Mouse (Mus musculus) adrenal gland, adult (tissue): ENCODE results near the gene Lrrc8b.

Source experiments
- DNase-seq, 2 experiments: peaks; one replicate each; pipeline ENCODE4 v3.0.0; 2022 to 2023; ENCODE audit warnings: low spot score in 1 of 2; ENCODE audit not compliant: inconsistent age in 2 of 2

The Lrrc8b gene

GRCm38 (mm10) chr5:105415198-105415791 lies at the start of gene Lrrc8b:
Lrrc8b (plus strand) TSS chr5:105415775.
- peak; percentile 98 for DNase-seq

DNA sequence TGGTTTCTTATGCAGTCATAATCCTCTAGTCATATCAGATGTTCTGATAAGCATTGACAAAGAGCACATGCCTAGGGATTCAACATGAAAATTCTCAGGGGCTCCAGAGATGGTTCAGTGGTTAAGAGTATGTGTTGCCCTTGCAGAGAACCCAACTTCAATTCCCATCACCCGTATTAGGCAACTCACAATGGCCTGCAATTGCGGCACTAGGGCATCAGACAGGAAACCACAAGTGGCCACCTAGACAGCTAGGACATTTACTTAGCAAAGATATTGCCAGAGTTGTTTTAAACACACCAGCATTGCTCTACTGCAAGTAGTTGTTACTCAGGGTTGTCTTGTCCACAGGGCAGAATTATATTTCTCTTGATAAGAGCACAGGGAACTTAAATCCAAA lies 34.1 kb upstream of the Lrrc8b start:
- peak in 1 of 2 experiments; percentile 6 for DNase-seq

DNA sequence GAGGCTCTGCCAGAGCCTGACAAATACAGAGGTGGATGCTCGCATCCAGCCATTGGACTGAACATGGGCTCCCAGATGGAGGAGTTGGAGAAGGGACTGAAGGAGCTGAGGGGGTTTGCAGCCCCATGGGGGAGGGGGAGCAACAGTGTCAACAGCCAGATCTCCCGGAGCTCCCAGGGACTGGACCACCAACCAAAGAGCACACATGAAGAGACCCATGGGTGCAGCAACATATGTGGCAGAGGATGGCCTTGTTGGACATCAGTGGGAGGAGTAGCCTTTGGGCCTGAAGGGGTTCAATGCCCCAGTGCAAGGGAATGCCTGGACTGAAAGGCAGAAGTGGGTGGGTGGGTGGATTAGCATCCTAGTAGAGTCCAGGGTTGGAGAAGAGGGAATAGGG lies 25.2 kb upstream of the Lrrc8b start:
- DNase-seq, result no peak

- no peak for DNase-seq
Measured at GRCm38 (mm10) chr5:105393731-105394130, 21.8 kb upstream of the Lrrc8b start.

- DNase-seq, result no peak
Measured at GRCm38 (mm10) chr5:105395188-105395587, 20.4 kb upstream of the Lrrc8b start.

DNA sequence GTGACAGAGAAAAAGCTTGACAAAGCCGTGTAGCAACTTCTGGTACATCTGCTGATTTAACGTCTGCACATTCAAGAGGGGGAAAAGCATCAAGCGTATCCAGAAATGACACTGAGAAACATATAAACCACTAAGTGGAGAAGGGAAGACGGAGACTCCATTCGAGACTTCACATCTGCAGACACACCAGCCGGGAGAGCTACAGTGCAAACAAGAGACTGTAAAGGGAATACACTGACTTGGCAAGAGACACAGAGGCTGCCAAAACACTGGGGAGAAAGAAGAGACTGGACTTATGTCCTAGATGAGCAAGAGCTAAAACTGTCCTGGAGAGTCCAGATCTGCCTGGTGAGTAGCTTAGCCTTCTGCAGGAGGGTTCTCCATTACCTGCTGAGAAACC lies 16.6 kb upstream of the Lrrc8b start:
- DNase-seq, result peak in 1 of 2 experiments; percentile 14

GRCm38 (mm10) chr5:105399631-105400423 lies 15.7 kb upstream of the Lrrc8b start:
- peak; percentile 71 to 95 for DNase-seq

GRCm38 (mm10) chr5:105400424-105401375 lies 14.9 kb upstream of the Lrrc8b start:
- peak in 1 of 2 experiments; percentile 21 for DNase-seq

DNA sequence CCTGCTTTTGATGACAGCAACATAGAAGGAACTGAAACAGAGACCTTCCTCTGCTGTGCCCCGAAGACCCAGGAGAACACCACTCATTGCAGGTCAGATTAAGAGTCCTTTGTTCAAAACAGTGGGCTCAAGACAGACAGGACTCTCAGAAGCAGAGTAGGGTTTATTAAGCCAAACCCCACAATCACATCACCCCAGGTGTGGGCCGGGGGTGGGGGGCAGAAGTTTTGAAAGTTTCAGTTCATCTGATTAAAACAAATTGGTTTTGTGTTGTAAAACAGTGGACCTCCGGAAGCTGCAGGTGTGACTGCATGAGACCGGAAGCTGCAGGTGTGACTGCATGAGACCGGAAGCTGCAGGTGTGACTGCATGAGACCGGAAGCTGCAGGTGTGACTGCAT lies 14.0 kb upstream of the Lrrc8b start:
- peak in 1 of 2 experiments; percentile 12 for DNase-seq

- DNase-seq, result peak; percentile 50 to 94
Measured at GRCm38 (mm10) chr5:105404961-105405360, 10.6 kb upstream of the Lrrc8b start.

DNA sequence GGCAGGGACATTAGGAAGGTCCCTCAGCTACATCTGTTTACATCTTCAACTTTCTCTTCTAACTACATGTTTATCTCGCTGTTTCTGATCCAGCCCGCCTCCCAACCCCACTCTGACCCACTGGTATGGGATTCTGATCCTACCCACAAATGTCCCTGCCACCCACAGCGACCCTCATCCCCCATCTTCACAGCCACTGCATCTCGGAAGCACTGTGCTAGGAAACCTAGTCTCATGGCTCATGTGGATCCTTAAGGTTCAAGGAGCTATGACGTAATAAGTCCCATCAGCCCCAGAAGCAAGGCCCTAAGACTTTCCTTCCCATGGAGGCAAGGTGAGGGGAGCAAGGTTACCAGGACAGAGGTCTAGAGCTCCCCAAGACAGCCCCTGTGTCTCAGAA lies 7.9 kb upstream of the Lrrc8b start:
- peak in 1 of 2 experiments; percentile 15 for DNase-seq

- peak in 1 of 2 experiments; percentile 29 for DNase-seq
Measured at GRCm38 (mm10) chr5:105409092-105409491, 6.5 kb upstream of the Lrrc8b start.

- no peak for DNase-seq
Measured at GRCm38 (mm10) chr5:105410521-105411293, 4.9 kb upstream of the Lrrc8b start.

- DNase-seq, result no peak
Measured at GRCm38 (mm10) chr5:105411294-105411570, 4.3 kb upstream of the Lrrc8b start.

DNA sequence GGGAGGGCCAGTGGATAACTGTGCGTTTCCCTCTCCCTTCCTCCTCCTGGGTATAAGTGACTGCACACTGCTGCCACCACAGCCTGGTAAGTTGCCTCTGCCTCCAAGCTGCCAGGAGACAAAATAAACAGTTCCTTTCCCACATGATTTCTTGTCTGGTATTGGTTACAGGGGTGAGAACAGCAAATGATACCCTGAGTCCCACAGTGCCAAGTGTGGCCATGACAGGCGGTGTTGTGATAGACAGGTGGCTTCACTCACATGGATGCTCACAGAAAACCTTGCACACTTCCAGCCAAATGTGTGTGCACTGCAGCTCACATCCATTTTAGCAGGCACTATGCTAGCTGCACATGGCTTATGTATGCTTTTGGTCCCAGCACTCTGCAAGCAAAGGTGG lies 3.8 kb upstream of the Lrrc8b start:
- no peak for DNase-seq

GRCm38 (mm10) chr5:105412634-105413033 lies 2.9 kb upstream of the Lrrc8b start:
- no peak for DNase-seq

DNA sequence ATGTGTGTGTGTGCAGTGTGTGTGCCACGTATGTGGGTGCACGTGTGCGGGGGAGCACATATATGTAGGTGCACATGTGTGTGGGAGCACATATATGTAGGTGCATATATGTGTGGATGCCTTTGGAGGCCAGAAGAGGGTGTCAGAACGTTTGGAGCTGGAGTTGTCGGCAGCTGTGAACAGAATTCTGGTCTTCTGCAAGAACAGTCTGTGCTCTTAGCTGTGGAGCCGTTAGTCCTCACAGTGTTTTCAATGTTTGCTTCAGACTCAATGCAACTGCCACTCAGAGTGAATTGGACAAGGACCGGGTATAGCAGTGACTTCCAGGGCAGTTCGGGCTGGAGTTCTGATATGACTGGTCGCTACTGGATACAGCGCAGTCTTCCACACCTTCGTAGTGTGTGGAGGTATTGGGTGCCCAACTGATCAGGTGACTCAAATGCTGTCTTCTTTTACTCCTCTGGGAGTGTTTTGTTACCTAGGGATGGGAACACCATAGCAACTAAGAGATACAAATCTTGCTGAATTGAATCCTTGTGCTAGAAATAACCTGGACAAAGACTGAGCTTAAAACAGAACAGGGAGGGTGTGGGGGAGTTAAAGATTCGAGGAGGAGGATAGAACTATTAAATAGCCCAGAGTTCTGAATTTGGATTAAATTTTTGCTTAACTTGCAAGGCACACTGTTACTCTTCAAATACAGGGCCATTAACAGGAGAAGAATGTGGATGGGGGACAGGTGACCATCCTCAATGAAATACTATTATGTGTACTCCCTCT lies 1.0 kb upstream of the Lrrc8b start:
- DNase-seq, result peak in 1 of 2 experiments; percentile 55

- peak in 1 of 2 experiments; percentile 79 for DNase-seq
Measured at GRCm38 (mm10) chr5:105415951-105416675, 538 bp downstream of the Lrrc8b start.

- peak in 1 of 2 experiments; percentile 70 for DNase-seq
Measured at GRCm38 (mm10) chr5:105417217-105417616, 1.6 kb downstream of the Lrrc8b start.
